In the genomic region with DNA sequence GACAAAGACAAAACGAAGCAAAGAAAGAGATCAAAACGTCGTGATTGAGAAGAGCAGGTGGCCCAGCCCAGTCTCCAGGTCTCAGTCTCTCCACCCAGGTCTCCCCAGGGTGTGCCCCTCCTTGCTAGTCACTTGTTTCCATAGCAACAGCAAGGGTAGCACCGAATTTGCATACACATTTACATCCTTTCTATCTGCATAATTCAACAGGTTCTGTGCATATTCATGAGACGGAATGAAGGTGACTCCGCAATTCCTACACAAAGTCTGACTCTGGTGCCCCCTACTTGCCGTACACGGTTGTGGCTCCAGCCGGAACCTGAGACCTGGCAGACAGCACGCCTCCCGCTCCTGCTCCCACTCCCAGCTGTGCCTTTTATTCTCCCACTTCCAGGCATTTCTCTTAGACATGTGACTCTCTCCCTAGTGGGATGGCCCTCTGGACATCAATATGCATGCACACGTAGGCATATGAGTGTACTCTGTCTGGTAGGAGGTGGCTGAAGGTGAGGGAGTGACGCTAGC, we compare ENCODE assay signal across 8 mouse cellular contexts. TPM values are rescaled to one million over a fixed set of nuclear protein-coding genes. Genes with fewer than 3 reads are reported as not detected.
DNase-seq lines count a peak whose midpoint lies in the region; ATAC-seq and TF ChIP-seq lines count a peak whose summit lies in the region.

No protein-coding gene starts in this region.

- H3K9me3 ChIP-seq in intestine, postnatal 0 days (ENCODE audit: control insufficient read depth), result no peaks in the 10 kb centered on the region
- no peaks in the 10 kb centered on the region for H3K9me3 ChIP-seq in limb, embryonic 13.5 days
- H3K9me3 ChIP-seq in midbrain, embryonic 15.5 days, result no peaks in the 10 kb centered on the region
- H3K9me3 ChIP-seq in stomach, embryonic 15.5 days, result no peaks in the 10 kb centered on the region

- no peaks in the 10 kb centered on the region for H3K36me3 ChIP-seq in intestine, postnatal 0 days (ENCODE audit: control insufficient read depth, insufficient read depth)
- H3K36me3 ChIP-seq in limb, embryonic 13.5 days, result peaks cover 14% of the 10 kb centered on the region
- H3K36me3 ChIP-seq in midbrain, embryonic 15.5 days (replicated peaks), result no peaks in the 10 kb centered on the region
- H3K36me3 ChIP-seq in stomach, embryonic 15.5 days, result no peaks in the 10 kb centered on the region

- peak; percentile 64 for ATAC-seq in intestine, postnatal 0 days
- peak; percentile 43 for ATAC-seq in limb, embryonic 13.5 days (ENCODE audit: low FRiP score, low read depth)
- peak; percentile 89 for ATAC-seq in midbrain, embryonic 15.5 days (replicated peaks)
- ATAC-seq in stomach, embryonic 15.5 days (ENCODE audit: insufficient read depth, low FRiP score, low read depth), result peak; percentile 51

- H3K4me2 ChIP-seq in intestine, postnatal 0 days (replicated peaks; ENCODE audit: low read depth), result peak overlapping the region; percentile 43
- peak overlapping the region; percentile 45 for H3K4me2 ChIP-seq in limb, embryonic 13.5 days (replicated peaks)
- peak overlapping the region; percentile 38 for H3K4me2 ChIP-seq in midbrain, embryonic 15.5 days
- H3K4me2 ChIP-seq in stomach, embryonic 15.5 days, result no peak overlapping the region

- no peak overlapping the region for H3K27ac ChIP-seq in cortical plate, adult 2 months (ENCODE audit: insufficient read depth, low read length)
- no peak overlapping the region for H3K27ac ChIP-seq in intestine, postnatal 0 days (ENCODE audit: low read depth, low read length)
- no peak overlapping the region for H3K27ac ChIP-seq in limb, embryonic 13.5 days
- H3K27ac ChIP-seq in midbrain, embryonic 15.5 days, result peak overlapping the region; percentile 69
- H3K27ac ChIP-seq in stomach, embryonic 15.5 days, result no peak overlapping the region

- no peak overlapping the region for H3K4me3 ChIP-seq in cortical plate, adult 2 months (ENCODE audit: insufficient read depth, low read length)
- H3K4me3 ChIP-seq in intestine, postnatal 0 days (ENCODE audit: low read depth, low read length), result no peak overlapping the region
- no peak overlapping the region for H3K4me3 ChIP-seq in limb, embryonic 13.5 days
- H3K4me3 ChIP-seq in midbrain, embryonic 15.5 days, result no peak overlapping the region
- no peak overlapping the region for H3K4me3 ChIP-seq in stomach, embryonic 15.5 days (replicated peaks)

- H3K9ac ChIP-seq in intestine, postnatal 0 days (ENCODE audit: low read depth, low read length), result no peak overlapping the region
- no peak overlapping the region for H3K9ac ChIP-seq in limb, embryonic 13.5 days
- no peak overlapping the region for H3K9ac ChIP-seq in midbrain, embryonic 15.5 days
- no peak overlapping the region for H3K9ac ChIP-seq in stomach, embryonic 15.5 days

- WGBS in intestine, postnatal 0 days, result 7% methylated on average over 13 of the region's 13 CpGs
- 4% methylated on average over 13 of the region's 13 CpGs for WGBS in limb, embryonic 13.5 days
- WGBS in midbrain, embryonic 15.5 days, result 2% methylated on average over 13 of the region's 13 CpGs
- 4% methylated on average over 13 of the region's 13 CpGs for WGBS in stomach, embryonic 15.5 days

- H3K27me3 ChIP-seq in intestine, postnatal 0 days (replicated peaks; ENCODE audit: control insufficient read depth, insufficient read depth, low read length), result no peaks in the 10 kb centered on the region
- H3K27me3 ChIP-seq in limb, embryonic 13.5 days, result peaks cover 52% of the 10 kb centered on the region
- no peaks in the 10 kb centered on the region for H3K27me3 ChIP-seq in midbrain, embryonic 15.5 days (replicated peaks)
- H3K27me3 ChIP-seq in stomach, embryonic 15.5 days (replicated peaks), result peaks cover 6% of the 10 kb centered on the region; the same call in 1 of the 2 replicates

- TF ChIP-seq CTCF in cortical plate, adult 2 months (IDR thresholded peaks at IDR 0.05; ENCODE audit: extremely low read depth, insufficient read depth, low read length), result peak; percentile 67
- TF ChIP-seq CTCF in intestine, postnatal 0 days (IDR thresholded peaks at IDR 0.05; ENCODE audit: low read depth), result peak; percentile 83

- peaks cover 5% of the 10 kb centered on the region; the same call in 1 of the 2 replicates for H3K4me1 ChIP-seq in cortical plate, adult 2 months (ENCODE audit: control insufficient read depth, insufficient read depth, low read length)
- H3K4me1 ChIP-seq in intestine, postnatal 0 days (replicated peaks; ENCODE audit: control insufficient read depth, insufficient read depth, low read length), result peaks cover 1% of the 10 kb centered on the region; the same call in 1 of the 2 replicates
- H3K4me1 ChIP-seq in limb, embryonic 13.5 days, result peaks cover 48% of the 10 kb centered on the region
- peaks cover 40% of the 10 kb centered on the region for H3K4me1 ChIP-seq in midbrain, embryonic 15.5 days
- peaks cover 17% of the 10 kb centered on the region for H3K4me1 ChIP-seq in stomach, embryonic 15.5 days

- DNase-seq in A20 (ENCODE audit: low read depth, low spot score), result peak; percentile 86
- peak; percentile 59 for DNase-seq in T-cell, adult 2 months (ENCODE audit: low spot score)
- DNase-seq in gastrocnemius, adult 8-10 months (ENCODE audit: low spot score in 2 of 2), result peak; percentile 49 to 58

- no peak for TF ChIP-seq POLR2A in cortical plate, adult 2 months (IDR thresholded peaks at IDR 0.05; ENCODE audit: extremely low read depth, insufficient read depth, low read length)

RNA-seq across cellular contexts. Expression of a gene that starts 6.3 kb away (rescaled TPM):
- 31.6 and 37.4 TPM in 2 replicates for polyA plus RNA-seq in cortical plate, adult 2 months (2012; rRNA removed)
- 10 to 100 TPM; 57.2 to 67.4 (median 59.9) TPM for total RNA-seq in gastrocnemius, adult 8-10 months (2022)
- polyA plus RNA-seq in intestine, postnatal 0 days (2015; fragmentation: Nextera tagmentation; extraction: Ambion mirVana), result 47.4 and 51.3 TPM in 2 replicates
- 74.9 and 76.6 TPM in 2 replicates for polyA plus RNA-seq in limb, embryonic 13.5 days (2015; fragmentation: Nextera tagmentation; extraction: Ambion mirVana)
- polyA plus RNA-seq in midbrain, embryonic 15.5 days (2015; fragmentation: Nextera tagmentation; extraction: Ambion mirVana), result 59.1 and 64.6 TPM in 2 replicates
- 59.5 and 61.1 TPM in 2 replicates for polyA plus RNA-seq in stomach, embryonic 15.5 days (2015; fragmentation: Nextera tagmentation; extraction: Ambion mirVana)

RNA-seq across cellular contexts. Expression of a gene that starts 7.3 kb away (rescaled TPM):
- 50.6 and 51.6 TPM in 2 replicates for polyA plus RNA-seq in cortical plate, adult 2 months (2012; rRNA removed)
- total RNA-seq in gastrocnemius, adult 8-10 months (2022), result 10 to 100 TPM; 41.4 to 51.9 (median 49.4) TPM
- 63.8 and 63.9 TPM in 2 replicates for polyA plus RNA-seq in intestine, postnatal 0 days (2015; fragmentation: Nextera tagmentation; extraction: Ambion mirVana)
- 405 and 439 TPM in 2 replicates for polyA plus RNA-seq in limb, embryonic 13.5 days (2015; fragmentation: Nextera tagmentation; extraction: Ambion mirVana)
- 37.5 and 40.3 TPM in 2 replicates for polyA plus RNA-seq in midbrain, embryonic 15.5 days (2015; fragmentation: Nextera tagmentation; extraction: Ambion mirVana)
- polyA plus RNA-seq in stomach, embryonic 15.5 days (2015; fragmentation: Nextera tagmentation; extraction: Ambion mirVana), result 153 and 157 TPM in 2 replicates

RNA-seq across cellular contexts. Expression of a gene that starts 10.2 kb away (rescaled TPM):
- polyA plus RNA-seq in cortical plate, adult 2 months (2012; rRNA removed), result 59.8 and 67.8 TPM in 2 replicates
- 10 to 100 TPM; 17.8 to 25.6 (median 22.5) TPM for total RNA-seq in gastrocnemius, adult 8-10 months (2022)
- 1.9 and 2.8 TPM in 2 replicates for polyA plus RNA-seq in intestine, postnatal 0 days (2015; fragmentation: Nextera tagmentation; extraction: Ambion mirVana)
- polyA plus RNA-seq in limb, embryonic 13.5 days (2015; fragmentation: Nextera tagmentation; extraction: Ambion mirVana), result 5.1 and 5.5 TPM in 2 replicates
- polyA plus RNA-seq in midbrain, embryonic 15.5 days (2015; fragmentation: Nextera tagmentation; extraction: Ambion mirVana), result 28.1 and 32.2 TPM in 2 replicates
- 8.3 and 11.8 TPM in 2 replicates for polyA plus RNA-seq in stomach, embryonic 15.5 days (2015; fragmentation: Nextera tagmentation; extraction: Ambion mirVana)

RNA-seq across cellular contexts. Expression of a gene that starts 15.9 kb away (rescaled TPM):
- polyA plus RNA-seq in cortical plate, adult 2 months (2012; rRNA removed), result 205 TPM in 2 replicates
- total RNA-seq in gastrocnemius, adult 8-10 months (2022), result 10 to 100 TPM; 39.1 to 50.9 (median 40.7) TPM
- 127 and 144 TPM in 2 replicates for polyA plus RNA-seq in intestine, postnatal 0 days (2015; fragmentation: Nextera tagmentation; extraction: Ambion mirVana)
- polyA plus RNA-seq in limb, embryonic 13.5 days (2015; fragmentation: Nextera tagmentation; extraction: Ambion mirVana), result 104 and 106 TPM in 2 replicates
- 295 and 308 TPM in 2 replicates for polyA plus RNA-seq in midbrain, embryonic 15.5 days (2015; fragmentation: Nextera tagmentation; extraction: Ambion mirVana)
- 124 and 130 TPM in 2 replicates for polyA plus RNA-seq in stomach, embryonic 15.5 days (2015; fragmentation: Nextera tagmentation; extraction: Ambion mirVana)

RNA-seq across cellular contexts. Expression of a gene that starts 23.9 kb away (rescaled TPM):
- polyA plus RNA-seq in cortical plate, adult 2 months (2012; rRNA removed), result 0.34 and 0.46 TPM in 2 replicates
- total RNA-seq in gastrocnemius, adult 8-10 months (2022), result not detected
- not detected in 2 replicates for polyA plus RNA-seq in intestine, postnatal 0 days (2015; fragmentation: Nextera tagmentation; extraction: Ambion mirVana)
- 0.14 TPM in 1 of 2 replicates, not detected in the other for polyA plus RNA-seq in limb, embryonic 13.5 days (2015; fragmentation: Nextera tagmentation; extraction: Ambion mirVana)
- polyA plus RNA-seq in midbrain, embryonic 15.5 days (2015; fragmentation: Nextera tagmentation; extraction: Ambion mirVana), result 0.56 and 1.1 TPM in 2 replicates
- not detected in 2 replicates for polyA plus RNA-seq in stomach, embryonic 15.5 days (2015; fragmentation: Nextera tagmentation; extraction: Ambion mirVana)
